In the genomic region with DNA sequence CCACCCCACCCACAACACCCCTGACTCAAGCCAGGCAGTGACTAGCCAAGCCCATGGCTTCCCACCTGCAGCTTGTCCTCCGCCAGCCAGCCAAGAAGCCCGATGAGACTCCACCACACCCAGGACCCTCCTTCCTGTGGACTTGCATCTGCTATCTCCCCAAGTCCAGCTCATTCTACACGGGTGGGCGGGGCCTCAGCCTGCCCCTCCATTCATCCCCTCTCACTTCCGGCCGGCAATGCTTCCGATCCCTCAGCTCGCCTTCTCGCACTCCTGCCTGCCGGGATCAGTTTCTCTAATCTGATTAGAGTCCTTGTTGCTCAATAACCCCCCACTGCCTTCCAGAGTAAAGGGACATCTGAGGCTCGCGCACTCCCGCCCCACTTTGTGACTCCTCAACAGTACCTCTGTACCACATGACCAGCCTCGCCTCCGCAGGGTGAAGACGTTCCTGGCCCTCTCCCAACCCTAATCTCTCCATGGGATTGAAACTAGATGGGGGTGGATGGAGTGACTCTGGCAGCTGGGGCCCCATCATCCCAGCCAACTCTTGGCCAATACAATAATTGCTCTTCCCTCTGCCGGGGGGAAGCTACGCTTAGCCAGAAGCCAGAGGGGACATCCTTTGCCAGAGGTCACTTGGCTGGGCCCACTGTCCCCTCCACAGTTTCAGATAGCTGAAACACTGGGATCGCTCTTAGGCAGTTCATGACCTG, we compare ENCODE assay signal across 9 mouse cellular contexts. TPM values are rescaled to one million over a fixed set of nuclear protein-coding genes. Genes with fewer than 3 reads are reported as not detected.
A peak's percentile ranks its signal among the peaks of the same experiment; 100 is the strongest.
DNase-seq lines count a peak whose midpoint lies in the region; ATAC-seq and TF ChIP-seq lines count a peak whose summit lies in the region.
"Had no signal": no experiment of that assay in that cellular context is flagged by ENCODE, and none has a peak within 500 bp of the region (broad histone marks: within the 10 kb centered on the region; RNA-seq: fewer than 3 reads in every experiment).

No protein-coding gene starts in this region.

- peak overlapping the region; percentile 20 for H3K4me2 ChIP-seq in forebrain, embryonic 15.5 days (replicated peaks)
- peak overlapping the region; percentile 25 for H3K4me2 ChIP-seq in intestine, embryonic 14.5 days (ENCODE audit: low read length)

- H3K27ac ChIP-seq in left cerebral cortex, adult 2 months: no peak overlapping the region
- no peak overlapping the region for H3K27ac ChIP-seq in forebrain, embryonic 15.5 days (replicated peaks)
- H3K27ac ChIP-seq in intestine, embryonic 14.5 days (ENCODE audit: low read depth): no peak overlapping the region

- H3K9ac ChIP-seq in forebrain, embryonic 15.5 days (replicated peaks): no peak overlapping the region
- H3K9ac ChIP-seq in intestine, embryonic 14.5 days (ENCODE audit: low read length): no peak overlapping the region

- intact Hi-C loops in left cerebral cortex, postnatal 4 days (cut with DNase I): no loop called here
- intact Hi-C loops in left cerebral cortex, adult 2 months (cut with DNase I): no loop called here

- peak; percentile 89 for DNase-seq in left cerebral cortex, postnatal 4 days
- no peak for DNase-seq in left cerebral cortex, adult 2 months (ENCODE audit: extremely low spot score in 1 of 2, low spot score in 2 of 2)
- DNase-seq in intestine, embryonic 14.5 days (ENCODE audit: low spot score): no peak
- DNase-seq in lung, postnatal 36 days: peak; percentile 32
- no peak for DNase-seq in frontal cortex, adult 2 months (ENCODE audit: extremely low spot score in 1 of 2, low spot score in 1 of 2)
- DNase-seq in cerebellum, adult 9-11 months: no peak

- peaks cover 67% of the 10 kb centered on the region for H3K4me1 ChIP-seq in forebrain, embryonic 15.5 days
- peaks cover 23% of the 10 kb centered on the region; the same call in 1 of the 2 replicates for H3K4me1 ChIP-seq in intestine, embryonic 14.5 days (replicated peaks; ENCODE audit: control insufficient read depth, insufficient read depth, low read length)

- no peaks in the 10 kb centered on the region; the same call in 1 of the 2 replicates for H3K27me3 ChIP-seq in forebrain, embryonic 15.5 days
- H3K27me3 ChIP-seq in intestine, embryonic 14.5 days (replicated peaks; ENCODE audit: control insufficient read depth, insufficient read depth, low read length): peaks cover 26% of the 10 kb centered on the region

- H3K36me3 ChIP-seq in forebrain, embryonic 15.5 days: no peaks in the 10 kb centered on the region
- no peaks in the 10 kb centered on the region for H3K36me3 ChIP-seq in intestine, embryonic 14.5 days (ENCODE audit: control insufficient read depth, insufficient read depth, low read length)

- no peak for TF ChIP-seq CTCF in left cerebral cortex, adult 2 months (IDR thresholded peaks at IDR 0.05)

- no peaks in the 10 kb centered on the region for H3K9me3 ChIP-seq in forebrain, embryonic 15.5 days
- no peaks in the 10 kb centered on the region for H3K9me3 ChIP-seq in intestine, embryonic 14.5 days (ENCODE audit: control insufficient read depth, low read length)

- 6% methylated on average over 19 of the region's 19 CpGs for WGBS in forebrain, embryonic 15.5 days
- 12% methylated on average over 19 of the region's 19 CpGs for WGBS in intestine, embryonic 14.5 days

- no peak for ATAC-seq in forebrain, embryonic 15.5 days (replicated peaks)
- ATAC-seq in intestine, embryonic 14.5 days (replicated peaks; ENCODE audit: low FRiP score, low TSS enrichment, low read depth): no peak
- no peak for ATAC-seq in megakaryocyte progenitor cell, adult 5-6 weeks (replicated peaks; ENCODE audit: poor library complexity)

- no peak overlapping the region for H3K4me3 ChIP-seq in left cerebral cortex, adult 2 months
- peak overlapping the region; percentile 14; the same call in 1 of the 2 replicates for H3K4me3 ChIP-seq in forebrain, embryonic 15.5 days
- H3K4me3 ChIP-seq in intestine, embryonic 14.5 days (ENCODE audit: low read depth, low read length): no peak overlapping the region

RNA-seq across cellular contexts. Expression of a gene that starts 4.1 kb away (rescaled TPM):
- 100 to 1,000 TPM; 189 to 218 TPM for total RNA-seq in left cerebral cortex, postnatal 4 days (2021)
- 100 to 1,000 TPM; 650 to 692 TPM for total RNA-seq in left cerebral cortex, adult 2 months (2021)
- 48.0 and 53.1 TPM in 2 replicates for polyA plus RNA-seq in forebrain, embryonic 15.5 days (2015; fragmentation: Nextera tagmentation; extraction: Ambion mirVana)
- 2.2 and 2.7 TPM in 2 replicates for polyA plus RNA-seq in intestine, embryonic 14.5 days (2014; fragmentation: Nextera tagmentation; extraction: Ambion mirVana)
- total RNA-seq in megakaryocyte progenitor cell, adult 5-6 weeks (2015): not detected in 2 replicates
- not detected in 2 replicates for total RNA-seq in megakaryocyte progenitor cell, adult 5-6 weeks (2017)
- polyA plus RNA-seq in frontal cortex, adult 2 months (2012; rRNA removed): 560 and 728 TPM in 2 replicates
- total RNA-seq: hematopoietic stem cell, adult 5-6 weeks had no signal

RNA-seq across cellular contexts. Expression of a gene that starts 10.9 kb away (rescaled TPM):
- 10 to 100 TPM; 16.4 to 18.0 TPM for total RNA-seq in left cerebral cortex, postnatal 4 days (2021)
- total RNA-seq in left cerebral cortex, adult 2 months (2021): 10 to 100 TPM; 54.0 to 58.1 TPM
- polyA plus RNA-seq in forebrain, embryonic 15.5 days (2015; fragmentation: Nextera tagmentation; extraction: Ambion mirVana): 2.6 and 2.8 TPM in 2 replicates
- polyA plus RNA-seq in intestine, embryonic 14.5 days (2014; fragmentation: Nextera tagmentation; extraction: Ambion mirVana): 1.7 and 2.4 TPM in 2 replicates
- total RNA-seq in megakaryocyte progenitor cell, adult 5-6 weeks (2015): not detected in 2 replicates
- not detected in 2 replicates for total RNA-seq in megakaryocyte progenitor cell, adult 5-6 weeks (2017)
- 82.9 and 90.1 TPM in 2 replicates for polyA plus RNA-seq in frontal cortex, adult 2 months (2012; rRNA removed)

RNA-seq across cellular contexts. Expression of a gene that starts 20.5 kb away (rescaled TPM):
- not detected for total RNA-seq in left cerebral cortex, postnatal 4 days (2021)
- total RNA-seq in left cerebral cortex, adult 2 months (2021): not detected
- not detected in 2 replicates for polyA plus RNA-seq in forebrain, embryonic 15.5 days (2015; fragmentation: Nextera tagmentation; extraction: Ambion mirVana)
- 32.2 and 45.9 TPM in 2 replicates for polyA plus RNA-seq in intestine, embryonic 14.5 days (2014; fragmentation: Nextera tagmentation; extraction: Ambion mirVana)
- 1.6 TPM in 1 of 2 replicates, not detected in the other for total RNA-seq in megakaryocyte progenitor cell, adult 5-6 weeks (2015)
- 0.12 TPM in 1 of 2 replicates, not detected in the other for total RNA-seq in megakaryocyte progenitor cell, adult 5-6 weeks (2017)
- 0.32 TPM in 1 of 2 replicates, not detected in the other for polyA plus RNA-seq in frontal cortex, adult 2 months (2012; rRNA removed)
- total RNA-seq: hematopoietic stem cell, adult 5-6 weeks had no signal

Comparison
In these comparisons a context has a peak if more than half of its experiments do, and no peak if none do; other contexts are left out.
1. DNase-seq: peak in left cerebral cortex, postnatal 4 days (single experiment) and lung, postnatal 36 days (single experiment); none in left cerebral cortex, adult 2 months (0 of 2), intestine, embryonic 14.5 days (single experiment), frontal cortex, adult 2 months (0 of 2) and cerebellum, adult 9-11 months (single experiment).
2. RNA of a gene that starts 4.1 kb away (total RNA-seq): 650 to 692 TPM in left cerebral cortex, adult 2 months and 189 to 218 TPM in left cerebral cortex, postnatal 4 days; not detected in megakaryocyte progenitor cell, adult 5-6 weeks; every median in the first group is over 100 times any median in the second.
3. RNA of a gene that starts 10.9 kb away (total RNA-seq): 54.0 to 58.1 TPM in left cerebral cortex, adult 2 months and 16.4 to 18.0 TPM in left cerebral cortex, postnatal 4 days; not detected in megakaryocyte progenitor cell, adult 5-6 weeks; every median in the first group is over 10 times any median in the second.